Mouse (Mus musculus) heart, postnatal 0 days (tissue): ENCODE measurements around the gene Arfgap1. TPM values are rescaled to one million over a fixed set of nuclear protein-coding genes. Genes with fewer than 3 reads are reported as not detected.
A peak's percentile ranks its signal among the peaks of the same experiment; 100 is the strongest.

Experiments
- ATAC-seq: fragments of 200-750 bp; cut with Nextera tagmentation; 2 replicates; pipeline ENCODE4 v1.8.0; 2017; ENCODE audit warnings: low read depth, moderate number of reproducible peaks, moderate library complexity; ENCODE audit not compliant: insufficient read depth
- DNase-seq: peaks from one replicate; pipeline ENCODE4 v3.0.0-alpha.2; 2016; ENCODE audit warnings: low spot score
- H3K27ac ChIP-seq: fragments of 300-500 bp; sonication (generic); 2 replicates; pipeline ENCODE4 v1.5.1; 2014; ENCODE audit warnings: low read depth, mild to moderate bottlenecking
- H3K27me3 ChIP-seq: fragments of 300-500 bp; sonication (generic); 2 replicates; pipeline ENCODE4 v1.6.1; 2014; ENCODE audit warnings: low read length, mixed read lengths; ENCODE audit not compliant: control insufficient read depth, insufficient read depth
- H3K36me3 ChIP-seq: fragments of 300-500 bp; sonication (generic); replicated peaks from 2 replicates; pipeline ENCODE4 v1.6.1; 2014; ENCODE audit warnings: low read length, mixed read lengths; ENCODE audit not compliant: control insufficient read depth, insufficient read depth
- H3K4me1 ChIP-seq: fragments of 300-500 bp; sonication (generic); 2 replicates; pipeline ENCODE4 v1.6.1; 2014; ENCODE audit warnings: antibody characterized with exemption; ENCODE audit not compliant: control insufficient read depth, insufficient read depth
- H3K4me2 ChIP-seq: fragments of 300-500 bp; sonication (generic); 2 replicates; pipeline ENCODE4 v1.6.1; 2014; ENCODE audit warnings: low read depth, mild to moderate bottlenecking, low read length, moderate library complexity
- H3K4me3 ChIP-seq: fragments of 300-500 bp; sonication (generic); 2 replicates; pipeline ENCODE4 v1.5.1; 2014; ENCODE audit warnings: low read depth, low read length
- H3K9ac ChIP-seq: fragments of 300-500 bp; sonication (generic); replicated peaks from 2 replicates; pipeline ENCODE4 v1.6.1; 2014; ENCODE audit warnings: low read depth, low read length, mixed read lengths
- H3K9me3 ChIP-seq: fragments of 300-500 bp; sonication (generic); replicated peaks from 2 replicates; pipeline ENCODE4 v1.6.1; 2016; ENCODE audit warnings: low read length; ENCODE audit not compliant: control insufficient read depth
- CTCF ChIP-seq: IDR thresholded peaks from 2 replicates; pipeline ENCODE4 v1.5.1; 2016; ENCODE audit warnings: antibody characterized with exemption, control low read depth, low read depth
- EP300 ChIP-seq: IDR thresholded peaks from 2 replicates; pipeline ENCODE4 v1.6.1; 2016; ENCODE audit warnings: antibody characterized with exemption, low read depth
- WGBS: fragments of 180-500 bp; shearing (Covaris S2); extraction: QIAGEN DNeasy Blood & Tissue Kit; methylation state at CpG from one replicate; pipeline ENCODE4 v1.1.7; 2014; 5-methylcytosine and 5-hydroxymethylcytosine counted together
- polyA plus RNA-seq: library from polyadenylated mRNA; unstranded; fragments of >200 nt; fragmentation: Nextera tagmentation; extraction: Ambion mirVana; gene quantifications from 2 replicates; pipeline ENCODE4 v1.2.1, GENCODE M21; 2015
- total RNA-seq: library from RNA; depleted of rRNA; stranded (reverse); fragments of >200 nt; gene quantifications from 2 replicates; pipeline ENCODE4 v1.2.3, GENCODE M21; 2014; ENCODE audit warnings: low replicate concordance

The Arfgap1 gene
- total and polyA plus RNA-seq, 2 experiments from 2014 or later = 51.4 to 58.7 TPM

- ATAC-seq (no peak), DNase-seq (no peak)
- no peak within 1 kb of the TSS for H3K4me2 ChIP-seq
- 0 out of 2 replicates have a peak, but pooled peaks cover 4% of the 10 kb centered on the region for H3K27me3 ChIP-seq
- H3K9me3 ChIP-seq = no peaks in the 10 kb centered on the region
- no peaks in the 10 kb centered on the region for H3K36me3 ChIP-seq
- H3K27ac ChIP-seq = no peak within 1 kb of the TSS
- H3K4me1 ChIP-seq = no peaks in the 10 kb centered on the region
- H3K4me3 ChIP-seq = no peak within 1 kb of the TSS
- H3K9ac ChIP-seq = no peak within 1 kb of the TSS
- WGBS = 37% methylated on average over 4 of the region's 4 CpGs
- TF ChIP-seq CTCF = no peak
- no peak for TF ChIP-seq EP300
Measured at GRCm38 (mm10) chr2:180928723-180929122, 38.3 kb upstream of the Arfgap1 start, which contains the start of gene Birc7. Gene Birc7 (plus strand): TSS chr2:180929023.

GRCm38 (mm10) chr2:180932418-180932817 is 34.6 kb upstream of the Arfgap1 start:
- Histone ChIP-seq H3K4me1 (no peaks in the 10 kb centered on the region), H3K36me3 (no peaks in the 10 kb centered on the region), H3K27me3 (0 out of 2 replicates have a peak, but pooled peaks cover 4% of the 10 kb centered on the region), H3K4me3 (no peak overlapping the region), H3K9me3 (no peaks in the 10 kb centered on the region), H3K27ac (no peak overlapping the region), H3K4me2 (no peak overlapping the region), H3K9ac (no peak overlapping the region)
- DNase-seq (no peak), ATAC-seq (no peak)
- 59% methylated on average over 1 of the region's 1 CpGs for WGBS
- TF ChIP-seq CTCF (no peak), EP300 (no peak)

DNA sequence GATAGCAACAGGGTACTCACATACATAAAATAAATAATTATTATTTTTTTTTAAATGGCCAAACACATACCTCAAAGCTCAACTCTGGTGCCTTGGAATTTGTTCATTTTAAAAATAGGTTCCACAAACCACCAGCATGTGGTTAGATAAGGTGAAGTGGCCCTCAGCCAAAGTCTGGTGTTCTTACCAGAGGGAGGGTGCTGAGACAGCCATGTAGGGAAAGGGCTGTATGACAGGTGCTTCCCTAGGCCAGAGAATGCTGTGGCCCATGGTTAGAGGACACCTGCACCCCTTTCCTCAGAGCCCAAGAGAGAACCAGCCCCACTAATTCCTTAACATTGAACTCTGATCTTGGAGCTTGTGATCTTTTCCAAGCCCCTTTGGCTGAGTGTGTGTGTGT is 26.8 kb upstream of the Arfgap1 start:
- no peak for DNase-seq
- Histone ChIP-seq H3K9me3 (no peaks in the 10 kb centered on the region), H3K9ac (no peak overlapping the region), H3K4me2 (no peak overlapping the region), H3K27ac (no peak overlapping the region), H3K4me1 (peaks cover 10% of the 10 kb centered on the region; the same call in 1 of the 2 replicates), H3K36me3 (no peaks in the 10 kb centered on the region), H3K4me3 (no peak overlapping the region), H3K27me3 (no peaks in the 10 kb centered on the region)
- TF ChIP-seq CTCF = no peak
- no peak for TF ChIP-seq EP300
- ATAC-seq = no peak

- peak overlapping the region; percentile 62 for H3K27ac ChIP-seq
- no peak overlapping the region for H3K4me3 ChIP-seq
- peaks cover 10% of the 10 kb centered on the region; the same call in 1 of the 2 replicates for H3K4me1 ChIP-seq
- H3K4me2 ChIP-seq = no peak overlapping the region
- no peaks in the 10 kb centered on the region for H3K27me3 ChIP-seq
- no peak overlapping the region for H3K9ac ChIP-seq
- DNase-seq (peak; percentile 68), ATAC-seq (peak; percentile 81)
- no peak for TF ChIP-seq EP300
- TF ChIP-seq CTCF = no peak
- no peaks in the 10 kb centered on the region for H3K9me3 ChIP-seq
- no peaks in the 10 kb centered on the region for H3K36me3 ChIP-seq
Measured at GRCm38 (mm10) chr2:180941869-180942268, 25.2 kb upstream of the Arfgap1 start.

DNA sequence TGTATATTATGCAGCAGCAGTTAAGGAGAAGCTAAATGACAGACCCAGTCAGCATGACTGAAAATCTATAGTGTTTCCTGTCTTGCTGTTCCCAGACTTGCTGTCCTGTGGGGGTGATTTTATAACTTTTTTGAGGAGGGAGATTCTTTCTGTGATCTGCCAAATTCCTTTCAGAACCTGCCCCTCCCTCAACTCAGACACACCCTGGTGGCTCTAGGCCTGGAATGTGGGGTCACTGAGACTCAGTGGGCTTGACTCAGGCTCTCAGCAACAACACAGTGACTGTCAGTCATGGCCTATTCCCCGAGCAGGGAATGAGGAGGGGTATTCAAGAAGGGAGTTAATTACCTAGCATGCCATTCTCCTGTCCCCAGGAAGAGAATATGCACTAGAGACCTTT is 17.1 kb upstream of the Arfgap1 start:
- no peak overlapping the region for H3K4me3 ChIP-seq
- H3K9me3 ChIP-seq = no peaks in the 10 kb centered on the region
- no peak for DNase-seq
- ATAC-seq = no peak
- no peak overlapping the region for H3K4me2 ChIP-seq
- 55% methylated on average over 1 of the region's 1 CpGs for WGBS
- no peaks in the 10 kb centered on the region for H3K36me3 ChIP-seq
- H3K9ac ChIP-seq = no peak overlapping the region
- H3K4me1 ChIP-seq = no peaks in the 10 kb centered on the region; the same call in none of the 2 replicates
- H3K27ac ChIP-seq = no peak overlapping the region
- TF ChIP-seq EP300 = no peak
- no peak for TF ChIP-seq CTCF
- H3K27me3 ChIP-seq = 0 out of 2 replicates have a peak, but pooled peaks cover 4% of the 10 kb centered on the region

DNA sequence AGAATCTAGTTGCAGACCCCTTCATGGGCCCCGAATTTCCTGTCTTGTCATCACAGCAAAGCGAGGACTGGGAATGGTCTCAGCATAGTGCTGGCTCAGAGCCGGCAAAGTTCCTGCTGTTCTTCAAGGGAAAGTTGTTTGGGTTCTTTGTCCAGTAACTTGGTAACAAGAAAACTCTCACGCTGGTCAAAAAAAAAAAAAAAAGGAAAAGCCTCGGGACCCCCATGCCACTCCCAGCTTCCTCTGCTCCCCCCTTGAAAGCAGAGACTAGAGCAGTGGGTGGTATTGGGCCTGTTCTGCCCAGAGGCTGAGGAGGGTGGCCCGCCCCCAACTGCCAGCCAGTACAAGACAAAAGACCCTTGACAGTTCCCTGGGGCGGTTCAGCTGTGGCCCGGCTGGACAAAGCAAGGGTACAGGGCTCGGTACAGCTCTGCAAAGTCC is 14.3 kb upstream of the Arfgap1 start:
- H3K4me1 ChIP-seq = no peaks in the 10 kb centered on the region; the same call in none of the 2 replicates
- TF ChIP-seq CTCF = no peak
- no peak for TF ChIP-seq EP300
- H3K4me3 ChIP-seq = no peak overlapping the region
- ATAC-seq = no peak
- H3K9ac ChIP-seq = no peak overlapping the region
- peaks cover 10% of the 10 kb centered on the region for H3K27me3 ChIP-seq
- H3K9me3 ChIP-seq = no peaks in the 10 kb centered on the region
- DNase-seq = no peak
- 31% methylated on average over 8 of the region's 9 CpGs for WGBS
- H3K36me3 ChIP-seq = no peaks in the 10 kb centered on the region
- peak overlapping the region; percentile 88 for H3K4me2 ChIP-seq
- H3K27ac ChIP-seq = no peak overlapping the region
